Mouse (Mus musculus) layer of hippocampus, adult 9-10 months (tissue): ENCODE measurements around the gene Tekt1.
"Not testable (repeated sequence)": the region's sequence is repeated elsewhere in the genome, so short reads cannot be mapped to it uniquely, and the experiment has no call there.

Source experiments
- DNase-seq: peaks from one replicate; pipeline ENCODE4 v3.0.0; 2022; ENCODE audit warnings: low spot score

The Tekt1 gene

DNA sequence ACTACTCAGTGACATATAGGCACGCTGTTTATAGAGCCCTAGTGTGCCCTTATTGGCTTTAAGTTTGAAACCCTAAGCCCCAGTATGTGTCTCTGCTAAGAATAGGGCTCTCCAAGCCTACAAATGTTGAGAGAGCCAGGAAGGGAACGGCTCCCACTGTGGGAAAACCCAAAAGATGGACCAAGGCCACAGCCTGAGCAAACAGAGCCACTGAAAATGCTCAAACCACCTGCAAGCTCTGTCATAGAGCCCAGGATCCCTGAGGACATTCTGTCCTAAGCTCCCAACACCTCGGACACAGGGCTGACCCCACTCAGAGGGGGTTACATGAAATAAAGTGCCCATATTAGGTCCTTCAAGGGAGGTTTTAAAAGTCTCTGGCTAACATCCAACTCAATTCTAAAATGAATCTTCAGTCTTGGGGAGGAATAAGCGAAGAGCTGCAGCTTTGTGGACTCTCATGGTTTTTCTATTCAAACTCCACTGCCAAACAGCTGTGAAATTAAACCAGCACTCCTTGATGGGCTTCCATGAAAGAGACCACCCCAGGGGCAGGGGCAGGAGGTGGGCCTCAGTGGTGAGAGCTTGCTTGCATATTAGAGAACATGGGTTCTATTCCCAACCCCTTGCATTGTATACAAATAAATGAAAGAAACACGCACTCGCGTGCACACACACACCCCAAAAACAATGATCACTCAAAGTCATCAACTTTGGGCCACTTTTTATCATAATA, 27.3 kb upstream of the Tekt1 start:
- no peak for DNase-seq

DNA sequence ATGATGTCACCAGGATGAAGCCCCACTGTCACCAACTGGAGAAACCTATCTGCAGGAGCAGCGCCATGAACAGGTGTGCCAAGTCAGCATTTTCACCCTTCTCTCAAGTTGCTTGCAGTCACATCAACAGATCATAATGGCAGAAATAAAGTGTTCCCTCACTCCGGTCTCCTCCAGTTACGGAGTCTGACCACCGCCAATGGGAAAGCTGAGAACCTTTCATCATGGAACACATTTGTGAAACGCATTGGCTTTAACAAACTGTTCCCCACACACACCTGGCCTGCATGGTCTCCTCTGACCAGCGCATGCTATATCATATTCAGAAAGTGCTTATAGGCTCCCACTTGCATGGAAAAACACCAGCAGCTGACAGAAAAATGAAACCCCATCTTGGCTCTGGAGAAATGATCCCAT, 25.9 kb upstream of the Tekt1 start:
- no peak for DNase-seq

GRCm38 (mm10) chr11:72379351-72379750, 17.1 kb upstream of the Tekt1 start:
- no peak for DNase-seq

- DNase-seq = no peak
Measured at GRCm38 (mm10) chr11:72378222-72378621, 16.0 kb upstream of the Tekt1 start.

DNA sequence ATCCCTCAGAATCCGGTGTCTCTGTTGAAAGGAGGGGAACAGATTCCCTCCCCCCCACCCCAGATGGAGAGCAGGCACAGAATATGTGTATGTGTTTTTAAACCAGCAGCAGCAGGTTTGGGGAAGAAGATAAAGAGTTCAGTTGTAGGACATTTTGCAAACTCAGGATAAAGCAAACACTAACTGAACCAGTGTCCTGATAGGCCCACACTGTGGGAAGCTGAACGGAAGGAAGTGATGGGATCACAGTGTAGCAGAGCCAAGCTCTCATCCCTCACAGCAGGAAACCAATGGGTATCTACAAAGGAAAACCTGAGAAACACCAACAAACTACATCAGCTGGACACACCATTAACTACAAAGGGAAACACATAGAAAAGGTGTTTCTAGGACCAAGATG, 14.3 kb upstream of the Tekt1 start:
- DNase-seq = no peak

DNA sequence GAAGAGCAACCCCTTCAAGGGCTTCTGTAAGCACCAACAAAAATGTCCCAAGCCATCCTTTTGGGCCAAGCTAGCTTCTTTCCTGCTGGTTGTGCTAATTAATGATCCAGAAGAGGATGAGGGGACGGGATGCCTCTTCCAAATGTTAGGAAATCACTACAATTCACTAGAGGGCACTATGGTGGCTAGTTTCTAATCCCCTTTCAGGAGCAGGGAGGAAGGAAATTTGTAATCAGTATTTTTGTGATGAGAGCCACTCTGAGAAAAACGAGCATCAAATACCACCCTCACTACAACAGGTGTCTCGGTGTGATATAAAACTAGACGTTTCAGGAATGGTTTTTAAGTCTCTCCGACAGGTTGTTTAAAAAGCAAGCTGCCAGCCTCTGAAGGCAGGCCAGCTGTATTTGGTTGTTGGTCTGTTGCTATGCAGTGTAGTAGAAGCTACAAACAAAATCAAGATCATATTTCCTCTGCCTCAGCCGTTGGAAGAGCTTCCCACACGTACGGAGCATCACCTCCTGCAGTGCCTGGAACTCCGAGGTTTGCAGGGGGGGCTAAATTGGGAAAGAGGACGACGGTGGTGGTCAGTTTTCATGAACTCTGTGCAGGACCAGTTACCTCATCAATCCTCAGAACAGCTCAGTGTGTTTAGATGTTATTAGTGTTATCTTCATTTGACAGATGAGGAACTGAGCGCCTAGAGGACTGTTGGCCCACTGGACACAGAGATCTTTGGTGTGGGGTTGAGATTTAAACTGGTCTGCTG, 7.8 kb upstream of the Tekt1 start:
- DNase-seq = no peak

DNA sequence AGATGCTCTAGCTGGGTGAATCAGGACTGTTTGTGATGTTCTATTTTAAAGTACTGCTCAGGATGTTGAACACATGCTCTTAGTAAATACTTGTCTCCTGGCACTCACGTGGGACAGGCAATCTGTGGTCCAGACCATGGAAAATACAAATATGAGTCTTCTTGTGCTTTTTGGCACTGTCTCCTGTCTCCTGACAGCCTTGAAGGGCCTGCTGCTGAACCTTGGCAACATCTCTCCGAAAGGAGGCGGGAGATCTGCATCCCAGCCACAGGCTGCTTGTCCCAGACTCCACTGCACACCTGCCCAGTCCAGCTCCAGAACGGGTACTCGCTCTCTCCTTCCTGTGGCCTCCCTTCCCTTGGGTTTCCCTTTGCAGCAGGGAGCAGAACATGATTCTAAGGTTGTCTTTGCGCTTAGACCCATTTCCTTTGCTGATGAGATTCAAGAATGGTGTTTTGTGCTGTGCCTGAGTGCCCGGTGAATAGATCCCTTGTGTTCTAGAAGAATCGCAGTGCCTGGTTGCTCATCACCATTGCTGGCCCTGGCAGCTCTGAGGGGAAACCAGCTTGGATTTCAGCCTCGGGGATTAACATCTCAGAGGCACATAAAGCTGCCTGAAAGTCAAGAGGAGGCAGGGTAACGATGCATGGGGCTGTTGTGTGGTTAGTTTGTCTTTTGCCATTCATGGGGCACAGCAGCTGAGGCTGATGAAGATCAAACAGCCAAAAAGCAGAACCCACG, 5.9 kb upstream of the Tekt1 start:
- DNase-seq = no peak

DNA sequence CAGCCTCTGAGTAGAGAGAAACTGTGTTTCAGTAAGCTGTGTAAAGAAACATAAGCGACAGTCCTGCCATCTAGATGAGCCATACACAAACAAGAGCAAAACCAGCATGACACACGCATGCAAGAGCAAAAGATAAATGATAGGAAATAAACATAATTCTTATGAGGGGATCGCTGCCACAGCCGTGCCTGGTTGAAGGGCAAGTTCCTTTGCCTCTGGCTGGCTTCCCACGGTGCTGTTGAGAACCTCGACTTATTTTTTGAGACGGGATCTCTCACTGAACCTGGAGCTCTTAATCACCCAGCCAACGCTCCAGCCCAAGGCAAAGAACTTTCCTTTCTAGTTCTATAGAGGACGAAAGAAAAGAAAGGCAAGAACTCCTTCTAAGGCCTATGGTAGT, 3.9 kb upstream of the Tekt1 start:
- DNase-seq = no peak

GRCm38 (mm10) chr11:72364526-72364925, 2.3 kb upstream of the Tekt1 start:
- no peak for DNase-seq

DNA sequence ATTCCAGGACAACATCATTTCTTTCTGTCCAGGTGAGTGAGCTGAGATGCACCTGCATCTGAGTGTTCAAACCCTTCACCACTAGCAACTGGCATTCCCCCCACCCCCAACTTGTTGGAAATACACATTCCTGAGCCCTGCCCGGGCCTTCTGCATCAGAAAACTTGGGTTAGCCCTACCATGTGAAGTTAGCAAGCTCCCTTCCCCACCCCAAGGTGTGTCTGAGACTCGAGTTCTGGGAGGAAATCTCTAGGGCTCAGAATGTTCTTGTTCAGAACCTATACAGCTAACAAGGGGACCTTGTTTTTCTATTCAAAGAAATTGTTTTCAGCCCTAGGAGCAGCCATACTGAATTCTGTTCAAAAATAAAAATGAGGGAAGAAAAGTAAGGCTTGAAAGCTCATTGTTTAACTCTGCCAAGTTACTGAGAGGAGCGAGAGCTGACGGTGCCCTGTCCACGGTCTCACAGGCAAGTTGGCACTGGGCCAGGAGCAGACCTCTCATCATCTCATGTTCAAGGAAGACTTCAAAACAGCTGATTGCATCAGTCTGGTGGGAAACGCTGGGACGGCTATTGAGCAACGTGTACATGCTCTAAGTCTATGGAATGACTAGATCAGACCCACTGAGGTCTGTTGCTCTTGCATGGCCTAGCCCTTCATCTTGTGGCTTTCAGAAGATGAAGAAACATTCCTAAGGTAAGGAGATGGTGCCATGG, 1.4 kb upstream of the Tekt1 start:
- DNase-seq = no peak

GRCm38 (mm10) chr11:72361385-72362346, 576 bp downstream of the Tekt1 start:
- DNase-seq = peak; percentile 36

DNA sequence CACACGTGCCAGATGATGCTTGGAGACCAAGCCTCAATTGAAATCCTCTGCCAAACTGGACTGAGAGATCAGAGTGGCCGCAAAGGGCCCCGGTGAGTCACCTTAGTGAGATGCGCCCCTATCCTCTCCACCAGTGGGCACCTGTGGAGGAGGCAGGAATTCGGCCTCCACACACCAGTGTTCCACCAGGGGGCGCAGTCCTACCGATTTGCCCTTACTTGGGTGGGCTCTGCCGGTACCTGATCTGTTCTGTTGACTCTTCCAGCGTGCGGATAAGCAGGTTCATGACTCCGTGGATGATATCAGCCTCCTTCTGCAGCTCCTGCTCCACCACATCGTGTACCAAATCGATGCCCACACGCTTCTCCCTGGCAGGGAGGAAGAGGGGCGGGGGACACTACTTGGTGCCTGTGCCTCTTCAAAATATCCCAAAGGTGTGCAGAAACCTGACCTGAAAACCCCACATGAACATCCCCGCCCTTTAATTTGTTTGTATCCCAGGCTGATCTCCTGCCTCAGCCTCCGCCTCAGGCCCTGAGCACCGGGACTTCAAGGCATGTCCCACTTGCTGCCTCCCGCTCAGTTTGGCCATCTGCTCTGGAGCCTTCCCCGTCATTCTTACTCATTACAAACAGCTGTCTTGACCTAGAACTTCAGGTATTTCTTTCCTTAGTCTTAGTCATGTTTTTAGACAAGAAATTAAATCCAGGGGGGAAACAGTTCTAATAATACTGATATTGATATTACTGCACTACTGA, 7.1 kb downstream of the Tekt1 start:
- peak; percentile 36 for DNase-seq

GRCm38 (mm10) chr11:72353186-72353585, 9.1 kb downstream of the Tekt1 start:
- DNase-seq = no peak

- DNase-seq = no peak
Measured at GRCm38 (mm10) chr11:72352272-72352671, 10.0 kb downstream of the Tekt1 start.

DNA sequence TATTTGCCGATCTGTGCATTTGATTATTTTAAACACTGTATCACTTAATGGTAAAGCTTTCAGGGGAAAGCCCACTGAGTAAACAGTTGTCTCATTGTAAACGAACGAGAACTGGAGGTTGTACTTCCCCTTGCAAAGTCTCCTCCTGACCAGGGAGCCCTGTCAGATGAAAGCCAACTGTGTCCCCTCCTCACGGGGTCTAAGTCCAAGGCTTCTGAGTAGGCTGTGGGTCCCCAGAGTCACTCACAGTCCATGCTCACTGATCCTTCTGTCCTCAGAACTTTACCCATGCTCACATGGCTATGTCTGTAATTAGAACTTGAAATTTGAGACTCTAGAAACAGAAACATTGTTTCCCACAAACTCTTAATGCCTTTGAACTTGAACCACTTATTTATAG, 12.6 kb downstream of the Tekt1 start:
- DNase-seq = no peak

- DNase-seq = peak; percentile 36
Measured at GRCm38 (mm10) chr11:72349016-72349415, 13.2 kb downstream of the Tekt1 start.

DNA sequence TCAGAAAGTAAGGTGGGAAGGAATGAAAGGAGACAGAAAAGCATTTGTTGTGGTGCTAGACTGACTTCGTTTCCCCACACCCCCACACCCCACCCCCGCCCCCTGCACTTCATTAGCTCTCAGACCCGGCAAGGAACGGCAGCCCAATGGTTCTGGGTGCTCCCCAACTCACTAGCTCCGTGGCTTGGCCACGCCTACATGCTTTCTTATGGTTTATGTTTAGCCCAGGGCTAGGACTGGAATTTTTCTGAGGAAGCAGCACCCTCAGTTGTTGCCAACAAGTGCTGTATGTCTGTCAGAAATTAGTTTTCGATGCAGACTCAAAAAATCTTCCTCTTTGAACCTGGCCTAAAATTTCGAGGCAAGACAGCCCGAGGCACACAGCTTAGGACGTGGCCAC, 13.7 kb downstream of the Tekt1 start:
- DNase-seq = no peak

DNA sequence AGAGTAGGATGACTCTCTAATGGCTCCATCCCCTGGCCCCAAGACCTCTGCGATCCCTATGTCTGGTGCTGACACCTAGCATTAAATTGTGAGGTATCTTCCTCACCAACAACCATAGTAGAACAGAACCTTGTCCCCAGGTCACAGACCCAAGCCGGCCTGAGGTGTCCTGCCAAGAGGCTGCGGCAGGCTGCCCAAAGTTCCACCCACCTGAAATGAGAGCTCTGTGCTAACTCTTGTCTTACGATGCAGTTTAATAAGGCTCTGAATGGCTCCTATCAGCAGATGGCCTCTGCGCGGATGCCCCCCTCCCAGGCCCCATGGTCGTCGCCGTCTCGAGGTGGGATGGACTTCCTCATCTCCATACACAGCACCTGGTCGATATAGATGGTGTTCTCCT, 17.8 kb downstream of the Tekt1 start:
- no peak for DNase-seq

DNA sequence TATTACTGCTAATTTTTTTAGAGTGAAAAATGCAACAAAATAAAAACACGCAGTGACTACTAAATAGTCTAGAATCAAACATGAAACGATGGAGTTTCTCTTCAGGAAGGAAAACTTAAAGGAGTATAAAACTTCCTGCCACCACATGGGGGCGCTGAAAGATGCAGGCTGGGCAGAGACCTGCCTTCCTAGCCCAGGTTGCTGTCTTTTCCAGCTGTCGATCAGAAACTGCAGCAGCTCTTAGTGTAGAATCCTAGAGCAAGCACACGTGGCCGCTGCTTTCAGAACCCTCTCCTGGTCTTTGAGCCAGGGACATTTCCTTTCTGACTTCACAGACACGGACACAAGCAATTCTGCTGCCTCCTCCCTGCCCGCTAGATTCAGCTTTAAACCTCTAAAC, 18.3 kb downstream of the Tekt1 start:
- DNase-seq = no peak

DNA sequence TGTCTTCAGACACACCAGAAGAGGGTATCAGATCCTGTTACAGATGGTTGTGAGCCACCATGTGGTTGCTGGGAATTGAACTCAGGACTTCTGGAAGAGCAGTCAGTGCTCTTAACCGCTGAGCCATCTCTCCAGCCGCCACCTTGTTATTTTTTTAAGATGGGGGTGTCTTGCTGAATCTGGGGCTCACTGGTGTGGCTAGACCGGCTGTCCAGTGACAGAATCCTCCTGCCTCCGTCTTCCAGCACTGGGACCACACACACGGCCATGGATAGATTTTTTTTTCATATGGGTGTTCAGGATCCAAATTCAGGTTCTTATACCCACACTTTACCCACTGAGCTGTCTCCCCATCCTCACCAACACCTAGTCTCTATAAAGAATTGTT, 19.0 kb downstream of the Tekt1 start:
- not testable (repeated sequence) for DNase-seq
